Comparison of ENCODE assay signal across 8 mouse cellular contexts in genomic region chr11:88140066-88141060, GRCm38 (mm10). TPM values are rescaled to one million over a fixed set of nuclear protein-coding genes. Genes with fewer than 3 reads are reported as not detected.
DNase-seq lines count a peak whose midpoint lies in the region; ATAC-seq and TF ChIP-seq lines count a peak whose summit lies in the region.
"Had no signal": no experiment of that assay in that cellular context is flagged by ENCODE, and none has a peak within 500 bp of the region (broad histone marks: within the 10 kb centered on the region; RNA-seq: fewer than 3 reads in every experiment).

No protein-coding gene starts in this region.

- H3K4me1 ChIP-seq in hindbrain, embryonic 16.5 days (ENCODE audit: control insufficient read depth, insufficient read depth, low read depth, low read length): peaks cover 36% of the 10 kb centered on the region
- H3K4me1 ChIP-seq in thymus, adult 2 months (replicated peaks; ENCODE audit: control insufficient read depth, insufficient read depth, low read length): peaks cover 46% of the 10 kb centered on the region

- TF ChIP-seq CTCF in thymus, adult 2 months (IDR thresholded peaks at IDR 0.05; ENCODE audit: borderline replicate concordance, control insufficient read depth, extremely low read depth, insufficient read depth, low read length, poor library complexity): no peak

- peak overlapping the region; percentile 25; the same call in 1 of the 2 replicates for H3K9ac ChIP-seq in hindbrain, embryonic 16.5 days (ENCODE audit: low read depth, low read length)
- H3K9ac ChIP-seq: limb, embryonic 15.5 days had no signal

- TF ChIP-seq POLR2A in thymus, adult 2 months (IDR thresholded peaks at IDR 0.05; ENCODE audit: control insufficient read depth, extremely low read depth, insufficient read depth, low read length, poor library complexity): no peak

- peak; percentile 60 for ATAC-seq in common myeloid progenitor, adult 5-6 weeks (replicated peaks; ENCODE audit: low read depth, poor library complexity, severe bottlenecking)
- no peak for ATAC-seq in hindbrain, embryonic 16.5 days

- 15% methylated on average over 13 of the region's 13 CpGs for WGBS in hindbrain, embryonic 16.5 days
- 44% methylated on average over 13 of the region's 13 CpGs for WGBS in thymus, adult 2 months

- H3K27me3 ChIP-seq in hindbrain, embryonic 16.5 days (replicated peaks; ENCODE audit: control insufficient read depth, insufficient read depth, low read length): no peaks in the 10 kb centered on the region
- H3K27me3 ChIP-seq in thymus, adult 2 months (ENCODE audit: control insufficient read depth, insufficient read depth, low read length): no peaks in the 10 kb centered on the region

- H3K4me3 ChIP-seq in hindbrain, embryonic 16.5 days (ENCODE audit: low read length): no peak overlapping the region
- H3K4me3 ChIP-seq in thymus, adult 2 months (ENCODE audit: control insufficient read depth, insufficient read depth, low read length): no peak overlapping the region
- H3K4me3 ChIP-seq: limb, embryonic 15.5 days had no signal

- H3K27ac ChIP-seq in hindbrain, embryonic 16.5 days (ENCODE audit: low read depth, low read length): peak overlapping the region; percentile 88
- H3K27ac ChIP-seq in thymus, adult 2 months (ENCODE audit: control insufficient read depth, insufficient read depth, low read length): no peak overlapping the region
- H3K27ac ChIP-seq: limb, embryonic 15.5 days had no signal

- DNase-seq in spleen, postnatal 36 days (ENCODE audit: low spot score in 2 of 2): peak; percentile 22 to 40
- no peak for DNase-seq in spleen, adult 12 weeks (ENCODE audit: low spot score)
- peak; percentile 72 for DNase-seq in retina, postnatal 1 day
- no peak for DNase-seq in gastrocnemius, adult 8-10 months (ENCODE audit: low spot score in 2 of 2)
- DNase-seq in thymus, adult 2 months: no peak

- H3K4me2 ChIP-seq in hindbrain, embryonic 16.5 days (ENCODE audit: low read length): 0 out of 2 replicates have a peak overlapping the region, but pooled peaks have one; percentile 1
- H3K4me2 ChIP-seq: limb, embryonic 15.5 days had no signal

- H3K36me3 ChIP-seq in hindbrain, embryonic 16.5 days (ENCODE audit: control insufficient read depth, insufficient read depth, low read length): no peaks in the 10 kb centered on the region
- H3K36me3 ChIP-seq in thymus, adult 2 months (ENCODE audit: control insufficient read depth, insufficient read depth, low read length): no peaks in the 10 kb centered on the region

- H3K9me3 ChIP-seq in hindbrain, embryonic 16.5 days (ENCODE audit: control insufficient read depth, low read length): no peaks in the 10 kb centered on the region
- H3K9me3 ChIP-seq: limb, embryonic 15.5 days had no signal

RNA-seq across cellular contexts. Expression of gene Cuedc1, which starts 42.5 kb away (rescaled TPM):
- total RNA-seq in common myeloid progenitor, adult 5-6 weeks (2017): 3.3 and 4.2 TPM in 2 replicates
- 29.9 and 41.3 TPM in 2 replicates for polyA plus RNA-seq in hindbrain, embryonic 16.5 days (2015; fragmentation: Nextera tagmentation; extraction: Ambion mirVana)
- total RNA-seq in gastrocnemius, adult 8-10 months (2022): 100 to 1,000 TPM; 108 to 156 (median 116) TPM
- 13.8 and 15.5 TPM in 2 replicates for polyA plus RNA-seq in thymus, adult 2 months (2012; rRNA removed)

Comparison
In these comparisons a context has a peak if more than half of its experiments do, and no peak if none do; other contexts are left out.
1. DNase-seq: peak in spleen, postnatal 36 days (2 of 2) and retina, postnatal 1 day (single experiment); none in spleen, adult 12 weeks (single experiment), gastrocnemius, adult 8-10 months (0 of 2) and thymus, adult 2 months (single experiment).
2. RNA of gene Cuedc1, which starts 42.5 kb away (total RNA-seq): 108 to 156 TPM in gastrocnemius, adult 8-10 months; 3.3 to 4.2 TPM in common myeloid progenitor, adult 5-6 weeks; every median in the first group is over 10 times any median in the second.